Mouse (Mus musculus) erythroid progenitor cell, adult 5-6 weeks (primary cell): Measurements from ENCODE around the gene Cfap97d2. TPM values are rescaled to one million over a fixed set of nuclear protein-coding genes. Genes with fewer than 3 reads are reported as not detected.

Experiments used
- ATAC-seq: replicated peaks from 2 replicates; pipeline ENCODE4 v1.8.0; 2016; ENCODE audit warnings: moderate number of reproducible peaks, mild to moderate bottlenecking, moderate TSS enrichment, inconsistent platforms; ENCODE audit not compliant: poor library complexity, low FRiP score, severe bottlenecking
- total RNA-seq, 2 experiments: library from RNA; stranded (forward) in 1 of 2; stranded (reverse) in 1 of 2; fragments of 150-400 nt in 1 of 2; fragments of 186-747, 209-891 nt in 1 of 2; gene quantifications; 2 replicates each; pipeline versions ENCODE4 v1.2.3 to v1.2.4; 2015 to 2017; ENCODE audit warnings: low replicate concordance in 2 of 2

The Cfap97d2 gene
- total RNA-seq (2015; ENCODE audit: low replicate concordance) (not detected in 2 replicates), total RNA-seq (2017; ENCODE audit: low replicate concordance) (not detected in 2 replicates)

GRCm38 (mm10) chr8:13705668-13706067, at the start of gene Cfap97d2:
Cfap97d2 (plus strand) TSS chr8:13705889.
- ATAC-seq, result no peak

- ATAC-seq, result no peak
Observed at GRCm38 (mm10) chr8:13657479-13657878, 48.2 kb upstream of the Cfap97d2 start.

DNA sequence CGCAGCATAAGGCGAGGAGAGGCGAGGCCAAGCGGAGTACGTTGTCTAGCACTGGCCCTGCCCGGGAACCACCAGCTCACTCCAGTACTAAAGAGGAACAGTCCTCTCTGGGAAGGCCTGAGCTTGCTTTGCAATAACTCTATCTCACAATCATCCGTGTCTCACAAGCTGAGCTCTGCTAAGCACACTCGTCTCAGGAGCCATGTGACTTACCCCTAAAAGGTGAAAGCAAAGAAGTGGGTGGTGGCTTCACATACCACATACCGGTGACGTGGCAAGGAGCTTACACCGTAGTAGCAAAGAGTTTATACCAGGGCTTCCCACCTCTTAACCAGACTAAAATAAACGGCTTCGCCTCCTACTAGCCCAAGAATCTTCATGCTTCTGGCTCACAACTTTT, 45.4 kb upstream of the Cfap97d2 start:
- no peak for ATAC-seq

GRCm38 (mm10) chr8:13664711-13665210, 40.9 kb upstream of the Cfap97d2 start:
- no peak for ATAC-seq

DNA sequence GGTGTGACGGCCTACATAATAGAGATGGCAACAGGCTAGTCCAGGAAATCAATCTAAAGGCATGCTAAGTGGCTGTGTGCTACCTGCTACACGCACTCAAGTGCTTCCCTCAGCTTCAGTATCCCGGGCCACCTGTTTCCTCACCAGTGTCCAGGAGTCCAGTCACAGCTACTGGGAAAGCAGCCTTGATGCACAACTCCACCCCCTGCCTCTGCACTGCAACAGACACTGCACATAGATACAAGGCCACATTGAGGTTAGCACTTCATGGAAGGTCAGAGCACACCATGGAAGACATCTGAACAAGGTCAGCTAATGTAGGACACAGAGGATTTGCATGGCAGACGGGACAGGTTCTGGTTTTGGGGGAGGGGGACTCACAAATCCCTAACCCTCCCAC, 40.2 kb upstream of the Cfap97d2 start:
- no peak for ATAC-seq

- no peak for ATAC-seq
Observed at GRCm38 (mm10) chr8:13665944-13666343, 39.7 kb upstream of the Cfap97d2 start.

DNA sequence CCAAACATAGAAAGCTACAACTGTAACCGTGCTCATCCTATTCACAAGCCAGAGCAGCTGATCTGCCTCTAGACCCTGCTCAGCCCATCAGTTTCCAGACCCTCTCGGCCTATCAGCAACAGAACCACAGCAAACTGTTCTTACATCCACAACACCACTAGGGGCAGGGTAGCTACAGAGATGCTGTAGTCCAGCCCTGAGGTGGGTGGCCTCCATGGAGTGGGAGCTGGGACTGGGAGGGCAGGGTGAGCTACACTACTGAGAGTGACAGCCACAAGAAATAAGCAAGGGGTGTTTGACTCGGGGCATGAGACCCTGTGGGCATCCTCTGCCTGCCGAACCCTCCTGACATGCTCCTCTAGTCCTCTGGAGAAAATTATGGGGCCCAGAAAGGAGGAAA, 37.8 kb upstream of the Cfap97d2 start:
- ATAC-seq, result no peak

- no peak for ATAC-seq
Observed at GRCm38 (mm10) chr8:13668367-13668766, 37.3 kb upstream of the Cfap97d2 start.

DNA sequence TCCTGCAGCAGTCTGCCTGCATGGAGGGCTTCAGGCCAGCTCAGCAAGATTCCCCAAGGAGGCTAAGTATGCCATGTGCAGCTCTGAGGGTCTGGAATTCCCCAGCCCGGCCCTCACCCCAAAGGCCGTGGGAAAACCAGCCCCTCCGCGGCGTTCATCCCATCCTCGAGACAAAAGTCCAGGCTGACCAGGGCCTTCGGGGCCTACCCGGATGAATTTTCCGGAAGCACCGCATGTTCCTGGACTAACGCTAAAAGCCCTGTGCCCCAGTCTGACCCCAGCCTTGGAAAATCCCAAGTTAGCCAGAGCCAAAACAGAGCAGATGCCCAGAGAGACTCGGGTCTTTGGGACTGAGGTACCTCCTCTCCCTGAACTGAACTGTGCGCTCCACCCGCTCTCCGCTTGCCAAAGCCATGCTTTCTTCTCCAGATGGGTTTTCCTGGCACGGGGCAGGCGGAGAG, 35.6 kb upstream of the Cfap97d2 start:
- ATAC-seq, result no peak

DNA sequence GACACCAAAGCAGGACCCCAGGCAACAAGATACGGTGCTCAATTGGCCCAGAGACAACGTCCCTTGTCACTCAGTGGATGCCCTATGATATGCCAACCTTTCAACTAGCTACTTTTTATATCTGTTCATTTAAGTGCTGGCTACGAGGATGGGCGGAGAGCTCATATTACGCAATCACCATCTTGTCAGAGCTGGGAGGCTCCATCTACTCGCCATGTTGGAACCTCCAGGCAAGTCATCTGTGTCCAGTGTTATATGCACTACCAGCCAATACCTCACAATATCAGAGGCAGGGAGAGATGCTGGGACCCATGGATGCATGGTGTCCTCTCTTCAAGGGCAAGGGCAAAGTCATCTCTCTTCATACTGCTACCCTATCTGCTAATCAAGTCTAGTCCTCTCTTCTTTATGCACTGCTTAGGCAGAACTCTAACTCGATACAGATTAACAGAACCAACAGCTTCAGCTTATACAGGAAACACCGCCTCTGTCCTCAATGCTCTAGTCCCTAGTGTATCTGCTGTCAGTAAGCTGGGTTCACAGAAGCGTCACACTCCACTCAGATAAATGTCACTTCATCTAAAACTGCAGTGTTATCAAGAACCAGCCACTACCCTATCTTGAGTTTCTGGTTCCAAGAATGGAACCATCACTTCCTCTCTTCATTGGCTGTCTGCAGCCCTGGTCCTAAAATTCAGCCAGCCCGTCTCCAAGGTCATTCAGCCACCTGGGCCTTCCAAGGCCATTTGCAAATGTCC, 34.3 kb upstream of the Cfap97d2 start:
- ATAC-seq, result no peak

- no peak for ATAC-seq
Observed at GRCm38 (mm10) chr8:13673215-13673614, 32.5 kb upstream of the Cfap97d2 start.

DNA sequence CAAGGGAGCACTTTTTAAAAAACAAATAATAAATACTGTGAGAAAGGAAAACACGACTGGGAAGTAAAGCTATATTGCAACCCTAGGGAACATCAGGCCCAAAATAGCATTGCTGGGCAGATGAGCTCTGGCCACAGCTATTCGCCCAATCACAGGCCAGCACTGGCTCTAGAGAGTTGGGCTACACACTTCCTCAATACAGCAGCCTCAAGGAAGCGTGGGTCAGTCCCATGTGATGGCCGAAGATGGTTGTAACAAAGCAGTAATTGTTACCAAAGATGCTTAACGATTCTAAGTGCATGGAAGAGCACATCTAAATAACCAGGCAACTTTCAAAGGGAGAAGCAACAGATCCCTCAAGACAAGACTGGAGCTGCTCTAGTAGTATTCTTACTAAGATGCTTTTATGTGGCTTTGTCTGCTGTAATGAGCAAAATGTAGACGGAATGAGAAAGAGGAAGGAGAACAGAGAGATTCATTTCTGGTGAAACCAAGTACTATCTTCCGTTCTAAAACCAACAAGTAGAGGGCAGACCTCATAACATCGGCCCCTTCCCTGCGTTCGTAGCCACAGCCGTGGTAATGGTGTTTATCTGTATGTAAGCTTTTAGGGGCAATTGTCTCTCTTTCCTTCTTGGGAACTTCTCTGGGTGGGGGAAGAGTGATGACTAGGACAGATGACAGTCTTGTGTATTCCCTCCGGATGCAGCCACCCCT, 31.2 kb upstream of the Cfap97d2 start:
- no peak for ATAC-seq

DNA sequence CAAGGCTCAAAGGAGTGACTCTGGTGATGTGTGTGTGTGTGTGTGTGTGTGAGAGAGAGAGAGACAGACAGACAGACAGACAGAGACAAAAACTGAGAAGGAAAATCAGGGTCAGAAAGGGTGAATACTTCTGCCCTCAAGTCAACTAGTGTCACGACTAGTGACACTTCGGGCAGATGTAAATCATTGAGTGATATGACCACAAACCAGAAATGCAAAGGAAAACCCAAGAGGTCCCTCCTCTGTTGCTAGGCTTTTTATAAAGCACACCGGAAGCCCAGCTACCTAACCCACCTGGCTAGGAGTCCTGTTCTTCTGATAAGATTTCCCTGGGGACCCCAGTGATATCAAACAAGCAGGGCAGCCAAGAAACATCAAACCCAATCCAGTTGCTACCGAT, 30.6 kb upstream of the Cfap97d2 start:
- no peak for ATAC-seq

GRCm38 (mm10) chr8:13675524-13675923, 30.2 kb upstream of the Cfap97d2 start:
- no peak for ATAC-seq

DNA sequence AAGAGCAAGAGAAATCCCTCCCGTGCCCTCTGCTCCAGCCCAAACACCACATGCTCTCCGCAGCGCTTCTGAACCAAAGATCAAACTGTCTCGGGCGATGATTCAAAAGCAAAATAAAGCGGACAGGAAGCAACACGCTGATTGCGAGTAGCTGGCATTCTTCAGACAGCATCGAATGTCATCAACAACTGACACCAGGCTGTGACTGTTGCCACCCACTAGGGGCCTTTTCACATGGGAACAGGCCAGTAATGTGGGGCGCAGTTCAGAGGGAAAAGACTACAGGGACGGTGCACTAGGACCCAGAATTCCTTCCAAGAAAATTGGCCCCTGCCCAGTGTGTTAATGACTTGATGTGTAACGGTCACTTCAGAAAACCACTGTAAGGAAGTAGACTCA, 29.4 kb upstream of the Cfap97d2 start:
- no peak for ATAC-seq

- 0 out of 2 replicates have a peak, but pooled peaks have one; percentile 3 for ATAC-seq
Observed at GRCm38 (mm10) chr8:13676701-13677412, 28.8 kb upstream of the Cfap97d2 start.

DNA sequence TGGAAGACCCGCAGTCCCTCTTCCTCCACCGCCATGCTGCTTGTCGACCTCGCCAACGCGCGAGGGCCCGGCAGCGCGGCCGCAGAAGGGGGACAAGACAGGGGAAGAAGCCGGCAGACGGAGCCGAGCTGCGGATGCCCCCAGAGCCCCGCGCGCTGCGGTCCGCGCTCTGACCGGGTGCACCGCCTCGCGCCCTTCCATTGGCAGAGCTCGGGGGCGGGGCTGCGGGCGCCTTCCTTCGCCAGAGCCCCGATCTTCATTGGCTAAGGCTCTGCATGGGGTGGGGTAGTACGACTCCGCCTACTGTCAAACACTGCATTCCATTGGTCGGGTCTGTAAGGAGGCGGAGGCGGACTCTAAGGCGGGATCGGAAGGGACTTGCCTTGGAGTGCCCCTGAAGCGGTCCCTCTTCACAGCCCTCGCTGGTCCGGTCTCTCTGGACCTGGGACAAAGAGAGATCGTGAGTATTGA, 28.2 kb upstream of the Cfap97d2 start, which contains the start of gene Rasa3:
Gene Rasa3, minus strand, starts transcription at position 191 of the 471 bp plus-strand sequence.
- peak; percentile 95 for ATAC-seq

- ATAC-seq, result no peak
Observed at GRCm38 (mm10) chr8:13678182-13678581, 27.5 kb upstream of the Cfap97d2 start.

DNA sequence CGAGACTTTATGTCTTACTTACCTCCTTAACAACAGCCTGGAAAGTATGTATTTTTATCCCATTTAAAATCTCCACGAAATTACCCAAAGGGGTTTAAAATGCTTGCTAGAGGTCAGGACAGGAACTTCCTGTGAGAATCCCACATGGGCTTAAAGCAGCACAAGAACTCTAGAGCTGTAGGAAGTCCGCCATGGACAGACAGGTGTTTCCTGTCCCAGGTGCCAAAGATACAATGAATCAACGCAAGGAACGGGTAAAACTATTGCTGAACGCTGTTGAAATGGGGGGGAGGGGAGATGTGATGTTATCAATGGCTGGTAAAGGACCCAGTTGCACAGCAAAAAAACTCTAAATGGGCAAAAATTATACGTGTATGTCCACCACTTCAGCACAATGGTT, 21.6 kb upstream of the Cfap97d2 start:
- no peak for ATAC-seq

- ATAC-seq, result no peak
Observed at GRCm38 (mm10) chr8:13685674-13686314, 19.9 kb upstream of the Cfap97d2 start.
